Mouse (Mus musculus): ENCODE data around the gene Otop2. TPM values are rescaled to one million over a fixed set of nuclear protein-coding genes. Genes with fewer than 3 reads are reported as not detected.

Gene Otop2
- total and polyA plus RNA-seq, 3 experiments, result not detected

GRCm38 (mm10) chr11:115358468-115358867 is 51.5 kb downstream of the Otop2 start (continued):
- no peak for TF ChIP-seq KAT2A (conservative IDR thresholded peaks at IDR 0.05; ENCODE audit: low read depth, low read length)
- no peak for TF ChIP-seq EP300 (IDR thresholded peaks at IDR 0.05; ENCODE audit: low read depth in 1 of 2, low read length in 2 of 2)
- TF ChIP-seq MAZ (IDR thresholded peaks at IDR 0.05; ENCODE audit: low read depth, low read length), result no peak
- TF ChIP-seq POLR2AphosphoS5 (IDR thresholded peaks at IDR 0.05; ENCODE audit: borderline replicate concordance, low read depth, low read length), result no peak
- TF ChIP-seq GATA1 (IDR thresholded peaks at IDR 0.05; ENCODE audit: low read depth, low read length), result no peak
- no peak for TF ChIP-seq ZMIZ1 (IDR thresholded peaks at IDR 0.05; ENCODE audit: low read depth, low read length)
- peak; percentile 72; the same call in 1 of the 2 replicates for TF ChIP-seq SIN3A (IDR thresholded peaks at IDR 0.05; ENCODE audit: low read length)
- no peak for TF ChIP-seq NELFE (IDR thresholded peaks at IDR 0.05; ENCODE audit: low read depth, low read length)
- no peak for TF ChIP-seq JUND (IDR thresholded peaks at IDR 0.05; ENCODE audit: low read depth, low read length)
- TF ChIP-seq UBTF (IDR thresholded peaks at IDR 0.05; ENCODE audit: borderline replicate concordance, insufficient read depth, low read depth, low read length), result no peak
- TF ChIP-seq CTCF (IDR thresholded peaks at IDR 0.05 in 2 of 3, conservative IDR thresholded peaks at IDR 0.05 in 1 of 3; ENCODE audit: control insufficient read depth in 1 of 3, insufficient read depth in 1 of 3, low read depth in 2 of 3, low read length in 3 of 3, poor library complexity in 1 of 3, severe bottlenecking in 1 of 3), result peak; percentile 30 to 78 (median 71)
- no peak for TF ChIP-seq MYC (IDR thresholded peaks at IDR 0.05; ENCODE audit: low read depth, low read length)
- TF ChIP-seq MAX (IDR thresholded peaks at IDR 0.05; ENCODE audit: low read length), result no peak
- TF ChIP-seq TAL1 (IDR thresholded peaks at IDR 0.05; ENCODE audit: low read length), result no peak
- 0 out of 2 replicates have a peak, but pooled peaks have one; percentile 9 for TF ChIP-seq ZNF384 (IDR thresholded peaks at IDR 0.05; ENCODE audit: low read depth, low read length)
- peak; percentile 88 for TF ChIP-seq RAD21 (IDR thresholded peaks at IDR 0.05; ENCODE audit: low read depth, low read length)
- no peak for TF ChIP-seq MAFK (IDR thresholded peaks at IDR 0.05; ENCODE audit: borderline replicate concordance, low read depth, low read length)
- TF ChIP-seq SMC3 (IDR thresholded peaks at IDR 0.05; ENCODE audit: low read depth, low read length), result peak; percentile 91
- TF ChIP-seq CHD2 (IDR thresholded peaks at IDR 0.05; ENCODE audit: low read length), result no peak
- peak; percentile 93 for TF ChIP-seq ZC3H11A (IDR thresholded peaks at IDR 0.05; ENCODE audit: low read depth, low read length)
- no peak for TF ChIP-seq POLR2AphosphoS2 (IDR thresholded peaks at IDR 0.05; ENCODE audit: low read length)
- TF ChIP-seq ELF1 (IDR thresholded peaks at IDR 0.05; ENCODE audit: low read depth, low read length), result peak; percentile 42; the same call in 1 of the 2 replicates

GRCm38 (mm10) chr11:115359293-115359692 is 52.3 kb downstream of the Otop2 start:
- Histone ChIP-seq H3K27me3 (ENCODE audit: control insufficient read depth in 1 of 2, insufficient read depth in 2 of 2, low read length in 2 of 2) (no peaks in the 10 kb centered on the region; a peak in 1 of 4 replicates), H3K4me1 (ENCODE audit: control insufficient read depth in 1 of 2, insufficient read depth in 2 of 2, low read length in 2 of 2) (peaks cover 0 to 13% of the 10 kb centered on the region in 2 experiments; a peak in 2 of 4 replicates)
- no peak for DNase-seq (ENCODE audit: low read depth, low spot score)

More at GRCm38 (mm10) chr11:115359293-115359692, 52.3 kb downstream of the Otop2 start:
- no peak for TF ChIP-seq NRF1 (IDR thresholded peaks at IDR 0.05; ENCODE audit: insufficient read depth, low read depth, low read length, poor library complexity, severe bottlenecking)
- TF ChIP-seq EP300 (IDR thresholded peaks at IDR 0.05; ENCODE audit: low read depth in 1 of 2, low read length in 2 of 2), result no peak
- TF ChIP-seq MYC (IDR thresholded peaks at IDR 0.05; ENCODE audit: low read depth, low read length), result no peak
- TF ChIP-seq UBTF (IDR thresholded peaks at IDR 0.05; ENCODE audit: borderline replicate concordance, insufficient read depth, low read depth, low read length), result no peak
- TF ChIP-seq NELFE (IDR thresholded peaks at IDR 0.05; ENCODE audit: low read depth, low read length), result no peak
- no peak for TF ChIP-seq ZC3H11A (IDR thresholded peaks at IDR 0.05; ENCODE audit: low read depth, low read length)
- TF ChIP-seq ZKSCAN1 (IDR thresholded peaks at IDR 0.05; ENCODE audit: low read depth, low read length), result no peak
- no peak for TF ChIP-seq TBP (IDR thresholded peaks at IDR 0.05; ENCODE audit: low read depth, low read length)
- no peak for TF ChIP-seq TCF12 (IDR thresholded peaks at IDR 0.05; ENCODE audit: low read depth, low read length)
- TF ChIP-seq BHLHE40 (IDR thresholded peaks at IDR 0.05; ENCODE audit: borderline replicate concordance, low read depth, low read length), result no peak
- no peak for TF ChIP-seq MAZ (IDR thresholded peaks at IDR 0.05; ENCODE audit: low read depth, low read length)
- no peak for TF ChIP-seq USF2 (IDR thresholded peaks at IDR 0.05; ENCODE audit: borderline replicate concordance in 1 of 2, insufficient read depth in 1 of 2, low read depth in 1 of 2, low read length in 2 of 2)
- no peak for TF ChIP-seq ZMIZ1 (IDR thresholded peaks at IDR 0.05; ENCODE audit: low read depth, low read length)
- TF ChIP-seq CHD1 (IDR thresholded peaks at IDR 0.05; ENCODE audit: low read depth, low read length), result no peak
- no peaks in the 10 kb centered on the region for H3K9me3 ChIP-seq (replicated peaks; ENCODE audit: insufficient read depth, low read length)
- no peak overlapping the region for H3K4me3 ChIP-seq (ENCODE audit: control insufficient read depth in 1 of 2, insufficient read depth in 1 of 2, low read depth in 2 of 2, low read length in 2 of 2)
- no peaks in the 10 kb centered on the region; a peak in 1 of 4 replicates for H3K36me3 ChIP-seq (ENCODE audit: control insufficient read depth in 1 of 2, insufficient read depth in 2 of 2, low read length in 2 of 2)
- H3K9ac ChIP-seq (ENCODE audit: control insufficient read depth, low read depth, low read length, poor library complexity, severe bottlenecking), result no peak overlapping the region
- H3K79me2 ChIP-seq (ENCODE audit: control insufficient read depth, insufficient read depth, low read length, poor library complexity), result no peaks in the 10 kb centered on the region
- no peak overlapping the region for H3K27ac ChIP-seq (ENCODE audit: control insufficient read depth, low read depth, low read length)
